Mouse (Mus musculus) stomach, postnatal 0 days (tissue): ENCODE data around the gene Mtus2. TPM values are rescaled to one million over a fixed set of nuclear protein-coding genes. Genes with fewer than 3 reads are reported as not detected.

Source experiments
- ATAC-seq: fragments of 200-750 bp; cut with Nextera tagmentation; 2 replicates; pipeline ENCODE4 v1.8.0; 2017; ENCODE audit not compliant: low FRiP score, low TSS enrichment
- DNase-seq: peaks from one replicate; pipeline ENCODE4 v3.0.0-alpha.2; 2016; ENCODE audit warnings: low spot score
- H3K27ac ChIP-seq: fragments of 300-500 bp; sonication (generic); replicated peaks from 2 replicates; pipeline ENCODE4 v1.5.1; 2014; ENCODE audit warnings: mild to moderate bottlenecking, control low read depth
- H3K27me3 ChIP-seq: fragments of 300-500 bp; sonication (generic); 2 replicates; pipeline ENCODE4 v1.6.1; 2014; ENCODE audit warnings: low read length; ENCODE audit not compliant: control insufficient read depth, insufficient read depth
- H3K36me3 ChIP-seq: fragments of 300-500 bp; sonication (generic); 2 replicates; pipeline ENCODE4 v1.6.1; 2014; ENCODE audit warnings: low read length, mixed read lengths; ENCODE audit not compliant: control insufficient read depth, insufficient read depth
- H3K4me1 ChIP-seq: fragments of 300-500 bp; sonication (generic); replicated peaks from 2 replicates; pipeline ENCODE4 v1.6.1; 2014; ENCODE audit warnings: antibody characterized with exemption; ENCODE audit not compliant: control insufficient read depth, insufficient read depth
- H3K4me2 ChIP-seq: fragments of 300-500 bp; sonication (generic); replicated peaks from 2 replicates; pipeline ENCODE4 v1.6.1; 2014; ENCODE audit warnings: low read depth, mild to moderate bottlenecking, control low read depth, moderate library complexity
- H3K4me3 ChIP-seq: fragments of 300-500 bp; sonication (generic); 2 replicates; pipeline ENCODE4 v1.5.1; 2014; ENCODE audit warnings: low read depth, low read length, control low read depth
- H3K9ac ChIP-seq: fragments of 300-500 bp; sonication (generic); 2 replicates; pipeline ENCODE4 v1.6.1; 2014; ENCODE audit warnings: mild to moderate bottlenecking, low read length, control low read depth, mixed read lengths
- H3K9me3 ChIP-seq: fragments of 300-500 bp; sonication (generic); 2 replicates; pipeline ENCODE4 v1.6.1; 2016; ENCODE audit warnings: low read length; ENCODE audit not compliant: control insufficient read depth
- CTCF ChIP-seq: IDR thresholded peaks from 2 replicates; pipeline ENCODE4 v1.5.1; 2016; ENCODE audit warnings: antibody characterized with exemption, low read depth, mild to moderate bottlenecking, moderate library complexity
- EP300 ChIP-seq: optimal IDR thresholded peaks from 2 replicates; pipeline ENCODE3; 2016; ENCODE audit warnings: antibody characterized with exemption
- WGBS: fragments of 180-500 bp; shearing (Covaris S2); extraction: QIAGEN DNeasy Blood & Tissue Kit; methylation state at CpG from one replicate; pipeline ENCODE4 v1.1.7; 2014; 5-methylcytosine and 5-hydroxymethylcytosine counted together
- polyA plus RNA-seq: library from polyadenylated mRNA; unstranded; fragments of >200 nt; fragmentation: Nextera tagmentation; extraction: Ambion mirVana; gene quantifications from 2 replicates; pipeline ENCODE4 v1.2.1, GENCODE M21; 2015

Gene Mtus2
- polyA plus RNA-seq, 1 experiment from 2014 or later, result 12.3 TPM

GRCm38 (mm10) chr5:148048200-148048599 lies 91.1 kb downstream of the Mtus2 start:
- TF ChIP-seq EP300, result no peak
- no peak for TF ChIP-seq CTCF
- Histone ChIP-seq H3K4me2 (no peak overlapping the region), H3K36me3 (no peaks in the 10 kb centered on the region), H3K27ac (no peak overlapping the region), H3K27me3 (no peaks in the 10 kb centered on the region), H3K4me3 (no peak overlapping the region), H3K9me3 (peaks cover 3% of the 10 kb centered on the region; the same call in 1 of the 2 replicates), H3K4me1 (no peaks in the 10 kb centered on the region), H3K9ac (no peak overlapping the region)
- DNase-seq (no peak), ATAC-seq (no peak)
- WGBS, result 73% methylated on average over 11 of the region's 11 CpGs

GRCm38 (mm10) chr5:148049304-148049703 lies 92.2 kb downstream of the Mtus2 start:
- TF ChIP-seq CTCF, result no peak
- no peak for TF ChIP-seq EP300
- WGBS, result 82% methylated on average over 2 of the region's 2 CpGs
- H3K27me3 ChIP-seq, result no peaks in the 10 kb centered on the region
- no peak overlapping the region for H3K4me3 ChIP-seq
- no peak overlapping the region for H3K9ac ChIP-seq
- H3K36me3 ChIP-seq, result no peaks in the 10 kb centered on the region
- H3K4me1 ChIP-seq, result no peaks in the 10 kb centered on the region
- no peaks in the 10 kb centered on the region for H3K9me3 ChIP-seq
- no peak overlapping the region for H3K4me2 ChIP-seq
- ATAC-seq (no peak), DNase-seq (no peak)
- H3K27ac ChIP-seq, result no peak overlapping the region

GRCm38 (mm10) chr5:148052846-148053608 lies 95.9 kb downstream of the Mtus2 start:
- no peaks in the 10 kb centered on the region for H3K9me3 ChIP-seq
- no peaks in the 10 kb centered on the region for H3K4me1 ChIP-seq
- no peaks in the 10 kb centered on the region for H3K27me3 ChIP-seq
- no peak for TF ChIP-seq CTCF
- no peak overlapping the region for H3K4me3 ChIP-seq
- no peak overlapping the region for H3K9ac ChIP-seq
- H3K27ac ChIP-seq, result no peak overlapping the region
- WGBS, result 62% methylated on average over 13 of the region's 13 CpGs
- no peak for ATAC-seq
- H3K4me2 ChIP-seq, result no peak overlapping the region
- H3K36me3 ChIP-seq, result no peaks in the 10 kb centered on the region
- DNase-seq, result no peak

- DNase-seq (no peak), ATAC-seq (no peak)
- no peak overlapping the region for H3K4me2 ChIP-seq
- no peaks in the 10 kb centered on the region for H3K9me3 ChIP-seq
- H3K4me3 ChIP-seq, result no peak overlapping the region
- WGBS, result 78% methylated on average over 4 of the region's 4 CpGs
- no peak overlapping the region for H3K9ac ChIP-seq
- H3K36me3 ChIP-seq, result no peaks in the 10 kb centered on the region
- no peaks in the 10 kb centered on the region for H3K27me3 ChIP-seq
- no peaks in the 10 kb centered on the region for H3K4me1 ChIP-seq
- no peak overlapping the region for H3K27ac ChIP-seq
- TF ChIP-seq CTCF (no peak), EP300 (no peak)
These were observed 96.5 kb downstream of the Mtus2 start for GRCm38 (mm10) chr5:148053609-148053990.

GRCm38 (mm10) chr5:148056831-148057230 lies 99.7 kb downstream of the Mtus2 start:
- H3K4me1 ChIP-seq, result no peaks in the 10 kb centered on the region
- no peaks in the 10 kb centered on the region for H3K9me3 ChIP-seq
- no peak overlapping the region for H3K27ac ChIP-seq
- no peak overlapping the region for H3K4me3 ChIP-seq
- no peak overlapping the region for H3K4me2 ChIP-seq
- no peaks in the 10 kb centered on the region for H3K36me3 ChIP-seq
- no peaks in the 10 kb centered on the region for H3K27me3 ChIP-seq
- TF ChIP-seq CTCF, result no peak
- TF ChIP-seq EP300, result no peak
- H3K9ac ChIP-seq, result no peak overlapping the region
- whole genome bisulfite sequencing, result 70% methylated on average over 1 of the region's 1 CpGs
- DNase-seq, result no peak
- no peak for ATAC-seq

GRCm38 (mm10) chr5:148057433-148057832 lies 100.3 kb downstream of the Mtus2 start:
- DNase-seq (no peak), ATAC-seq (no peak)
- 48% methylated on average over 3 of the region's 3 CpGs for WGBS
- no peaks in the 10 kb centered on the region for H3K9me3 ChIP-seq
- no peak overlapping the region for H3K27ac ChIP-seq
- no peaks in the 10 kb centered on the region for H3K27me3 ChIP-seq
- TF ChIP-seq EP300 (no peak), CTCF (no peak)
- no peaks in the 10 kb centered on the region for H3K4me1 ChIP-seq
- no peak overlapping the region for H3K4me2 ChIP-seq
- H3K36me3 ChIP-seq, result no peaks in the 10 kb centered on the region
- no peak overlapping the region for H3K9ac ChIP-seq
- no peak overlapping the region for H3K4me3 ChIP-seq
